Mouse (Mus musculus) hindbrain, embryonic 10.5 days (tissue): ENCODE results near the gene Pde3a. TPM values are rescaled to one million over a fixed set of nuclear protein-coding genes. Genes with fewer than 3 reads are reported as not detected.

Experiments
- DNase-seq: peaks from one replicate; pipeline ENCODE4 v3.0.0-alpha.2; 2017; ENCODE audit warnings: low spot score
- H3K27ac ChIP-seq: fragments of 300-500 bp; sonication (generic); 2 replicates; pipeline ENCODE4 v1.5.1; 2016; ENCODE audit warnings: mild to moderate bottlenecking, moderate library complexity
- H3K27me3 ChIP-seq: fragments of 300-500 bp; sonication (generic); 2 replicates; pipeline ENCODE4 v1.6.1; 2016; ENCODE audit warnings: mild to moderate bottlenecking; ENCODE audit not compliant: poor library complexity, insufficient read depth, severe bottlenecking
- H3K36me3 ChIP-seq: fragments of 300-500 bp; sonication (generic); 2 replicates; pipeline ENCODE4 v1.6.1; 2016; ENCODE audit warnings: mild to moderate bottlenecking, moderate library complexity
- H3K4me1 ChIP-seq: fragments of 300-500 bp; sonication (generic); replicated peaks from 2 replicates; pipeline ENCODE4 v1.6.1; 2016; ENCODE audit warnings: mild to moderate bottlenecking
- H3K4me3 ChIP-seq: fragments of 300-500 bp; sonication (generic); 2 replicates; pipeline ENCODE4 v1.5.1; 2016; ENCODE audit warnings: mild to moderate bottlenecking, moderate library complexity
- H3K9me3 ChIP-seq: fragments of 300-500 bp; sonication (generic); 2 replicates; pipeline ENCODE4 v1.6.1; 2016; ENCODE audit warnings: mild to moderate bottlenecking, moderate library complexity
- WGBS: fragments of 180-500 bp; shearing (Covaris S2); methylation state at CpG from one replicate; pipeline ENCODE4 v1.1.7; 2016; 5-methylcytosine and 5-hydroxymethylcytosine counted together
- polyA plus RNA-seq: library from polyadenylated mRNA; unstranded; fragments of >200 nt; fragmentation: Nextera tagmentation; extraction: Ambion mirVana; gene quantifications from 2 replicates; pipeline ENCODE4 v1.2.1, GENCODE M21; 2016

Pde3a gene
- polyA plus RNA-seq, 1 experiment from 2014 or later: 1.1 TPM

DNA sequence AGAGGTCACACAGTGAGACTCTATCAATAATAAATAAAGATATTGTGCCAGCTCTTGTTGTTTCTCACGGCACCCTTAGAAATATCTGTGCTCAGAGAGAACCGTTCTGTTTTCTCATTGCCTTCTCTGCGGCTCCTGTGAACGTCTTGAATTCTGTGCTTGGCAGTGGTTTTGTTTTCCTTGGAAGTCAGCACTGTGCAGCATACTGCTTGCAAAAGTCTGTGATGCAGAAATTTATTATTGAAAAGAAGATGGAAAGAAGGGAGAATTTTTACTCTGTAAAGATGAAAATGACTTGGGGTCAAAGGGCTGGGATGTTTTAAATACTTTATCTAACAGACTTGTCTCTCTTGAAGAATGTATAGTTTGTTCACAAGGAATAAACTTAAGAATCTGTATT lies 150.3 kb downstream of the Pde3a start:
- Histone ChIP-seq H3K27me3 (no peaks in the 10 kb centered on the region), H3K4me3 (no peak overlapping the region), H3K4me1 (0 out of 2 replicates have a peak, but pooled peaks cover 6% of the 10 kb centered on the region), H3K36me3 (no peaks in the 10 kb centered on the region), H3K9me3 (no peaks in the 10 kb centered on the region), H3K27ac (no peak overlapping the region)
- no peak for DNase-seq
- 58% methylated on average over 4 of the region's 4 CpGs for WGBS

DNA sequence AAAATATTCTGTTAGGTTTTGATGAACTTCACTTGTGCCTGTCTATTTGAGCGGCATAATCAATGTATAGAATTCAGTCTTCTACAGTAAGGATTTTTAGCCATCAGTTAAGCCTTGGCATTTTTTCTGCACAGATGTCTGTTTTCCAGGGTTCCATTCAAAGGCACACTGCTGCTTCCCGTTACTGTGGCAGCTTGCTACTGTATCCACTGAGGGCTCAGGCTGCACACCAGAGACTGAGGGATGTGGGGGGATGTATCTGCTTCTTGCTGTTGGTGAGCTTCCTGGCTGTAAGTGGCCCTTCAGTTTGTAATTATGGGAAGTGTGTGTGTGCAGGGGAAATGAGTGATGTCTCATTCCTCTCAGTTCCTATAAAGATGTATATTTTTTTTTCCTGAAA lies 154.9 kb downstream of the Pde3a start:
- H3K27ac ChIP-seq: no peak overlapping the region
- DNase-seq: no peak
- H3K4me1 ChIP-seq: 0 out of 2 replicates have a peak, but pooled peaks cover 6% of the 10 kb centered on the region
- no peak overlapping the region for H3K4me3 ChIP-seq
- WGBS: 74% methylated on average over 2 of the region's 2 CpGs
- H3K27me3 ChIP-seq: no peaks in the 10 kb centered on the region
- H3K9me3 ChIP-seq: no peaks in the 10 kb centered on the region
- H3K36me3 ChIP-seq: no peaks in the 10 kb centered on the region

DNA sequence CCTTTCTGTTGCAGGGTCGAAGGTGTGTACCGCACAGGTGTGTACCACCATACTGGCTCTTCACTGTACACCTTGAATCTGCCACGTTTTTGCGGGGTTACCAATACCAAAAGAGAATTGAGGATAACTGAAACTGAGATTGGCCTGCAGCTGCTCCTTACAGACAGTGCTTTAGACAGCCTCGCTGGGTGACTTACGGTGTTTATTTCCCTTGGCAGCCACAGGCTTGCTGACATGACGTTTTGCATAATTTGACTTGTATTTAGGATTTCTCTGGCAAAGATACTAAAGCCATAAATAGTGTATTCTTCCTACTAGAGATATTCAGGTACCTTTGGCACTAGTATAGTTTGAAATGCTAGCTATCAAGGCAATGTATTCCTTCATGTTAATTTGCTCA lies 155.6 kb downstream of the Pde3a start:
- Histone ChIP-seq H3K27me3 (no peaks in the 10 kb centered on the region), H3K36me3 (no peaks in the 10 kb centered on the region), H3K27ac (no peak overlapping the region), H3K9me3 (no peaks in the 10 kb centered on the region), H3K4me3 (no peak overlapping the region), H3K4me1 (0 out of 2 replicates have a peak, but pooled peaks cover 1% of the 10 kb centered on the region)
- DNase-seq: no peak
- 83% methylated on average over 7 of the region's 7 CpGs for WGBS

DNA sequence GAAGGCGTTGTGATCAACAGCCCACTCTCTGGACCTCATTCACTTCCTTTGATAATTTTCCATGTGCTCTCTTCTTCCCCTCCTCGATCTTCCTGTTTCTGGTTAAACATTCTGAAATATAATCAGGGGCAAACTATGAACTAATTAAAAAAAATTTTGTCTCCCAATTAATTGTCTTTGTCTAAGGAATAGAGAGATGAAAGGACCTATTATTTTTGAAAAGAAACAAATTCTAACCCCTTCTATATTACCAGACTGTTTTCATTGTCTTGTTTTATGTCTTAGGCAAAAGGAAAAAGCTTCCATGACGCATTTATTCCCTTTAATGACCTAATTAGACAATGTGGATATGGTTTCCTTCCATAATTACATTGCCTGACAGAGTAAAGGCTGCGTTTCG lies 156.4 kb downstream of the Pde3a start:
- Histone ChIP-seq H3K4me1 (no peaks in the 10 kb centered on the region), H3K36me3 (no peaks in the 10 kb centered on the region), H3K9me3 (no peaks in the 10 kb centered on the region), H3K27me3 (no peaks in the 10 kb centered on the region), H3K4me3 (no peak overlapping the region), H3K27ac (no peak overlapping the region)
- WGBS: 78% methylated on average over 5 of the region's 5 CpGs
- DNase-seq: no peak

DNA sequence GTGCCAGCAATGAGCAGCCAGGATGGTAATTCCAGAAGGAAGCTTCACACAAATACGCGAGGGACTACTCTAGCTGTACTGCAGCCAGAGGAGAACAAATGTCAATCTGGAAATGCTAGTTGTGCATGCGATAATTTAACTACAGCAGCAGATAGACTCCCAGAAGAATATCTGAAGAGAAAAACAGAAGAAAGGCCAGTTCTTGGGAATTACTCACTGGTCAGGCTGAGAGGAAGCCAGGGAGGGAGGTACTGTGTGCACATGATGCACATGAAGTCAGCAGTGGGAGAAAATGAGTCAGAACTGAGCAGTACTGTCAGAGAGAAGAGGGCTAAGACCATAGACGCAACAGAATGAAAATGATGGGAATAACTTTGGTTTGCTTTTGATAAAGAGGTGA lies 159.7 kb downstream of the Pde3a start:
- WGBS: 96% methylated on average over 4 of the region's 4 CpGs
- Histone ChIP-seq H3K27ac (no peak overlapping the region), H3K4me3 (no peak overlapping the region), H3K36me3 (no peaks in the 10 kb centered on the region), H3K9me3 (no peaks in the 10 kb centered on the region), H3K27me3 (no peaks in the 10 kb centered on the region), H3K4me1 (no peaks in the 10 kb centered on the region)
- no peak for DNase-seq

DNA sequence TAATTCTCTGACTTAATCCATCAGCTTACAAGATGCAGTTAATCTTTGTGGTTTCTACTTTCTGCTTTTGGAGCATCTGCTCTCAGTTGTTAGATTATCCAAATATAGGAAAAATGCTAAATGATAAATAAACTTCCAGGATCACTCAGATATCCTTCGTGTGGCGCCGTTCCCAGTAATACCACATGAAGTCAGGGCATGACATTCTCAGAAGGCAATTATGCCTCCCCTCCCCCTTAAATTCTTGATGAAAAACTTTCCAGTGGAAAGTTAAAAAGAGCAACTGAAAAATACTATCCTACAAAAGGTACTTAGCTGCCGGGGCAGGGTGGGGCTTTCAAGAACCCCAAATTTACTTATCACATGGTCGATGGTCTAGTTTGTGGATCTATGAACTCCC lies 161.8 kb downstream of the Pde3a start:
- H3K4me1 ChIP-seq: no peaks in the 10 kb centered on the region
- H3K27ac ChIP-seq: no peak overlapping the region
- no peaks in the 10 kb centered on the region for H3K9me3 ChIP-seq
- no peak overlapping the region for H3K4me3 ChIP-seq
- no peaks in the 10 kb centered on the region for H3K36me3 ChIP-seq
- no peaks in the 10 kb centered on the region for H3K27me3 ChIP-seq
- WGBS: 86% methylated on average over 5 of the region's 5 CpGs
- no peak for DNase-seq

DNA sequence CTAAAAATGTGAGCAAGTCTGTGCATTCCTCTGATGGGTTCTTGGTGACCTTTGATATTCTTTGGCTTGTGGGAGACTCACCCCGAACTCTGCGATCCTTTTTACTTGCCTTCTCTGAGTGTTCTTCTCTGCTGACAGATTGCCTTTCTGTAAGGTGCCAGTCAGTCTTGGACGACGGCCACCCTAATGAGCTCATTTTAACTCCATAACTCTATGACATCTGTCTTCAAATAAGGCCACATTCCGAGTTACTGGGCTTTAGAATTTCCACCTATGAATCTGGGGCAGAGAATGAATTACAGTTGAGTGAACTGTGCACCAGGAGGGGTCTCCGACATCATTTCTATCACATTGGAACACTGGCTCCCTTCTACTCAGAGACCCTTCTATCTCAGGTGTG lies 176.0 kb downstream of the Pde3a start:
- Histone ChIP-seq H3K36me3 (no peaks in the 10 kb centered on the region), H3K9me3 (no peaks in the 10 kb centered on the region), H3K4me1 (no peaks in the 10 kb centered on the region), H3K27me3 (no peaks in the 10 kb centered on the region), H3K27ac (no peak overlapping the region), H3K4me3 (no peak overlapping the region)
- WGBS: 90% methylated on average over 6 of the region's 6 CpGs
- no peak for DNase-seq

DNA sequence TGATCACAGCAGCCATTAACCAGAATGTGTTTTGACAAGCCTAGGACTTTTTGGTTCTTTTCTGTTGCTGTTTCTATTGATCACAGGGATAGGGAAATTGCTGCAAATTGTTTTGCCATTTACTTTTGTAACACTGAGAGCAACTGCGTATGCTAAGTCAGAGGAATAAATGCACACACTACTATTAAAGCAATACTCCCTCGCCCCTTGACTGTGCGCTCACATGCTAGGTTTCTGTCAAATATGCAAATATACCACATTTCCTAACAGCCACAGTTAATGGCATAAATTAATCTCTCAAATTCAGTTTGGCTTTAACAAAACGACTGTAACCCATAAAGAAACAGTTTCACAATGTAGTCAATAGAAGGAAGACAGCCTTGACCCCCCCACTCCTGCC lies 179.5 kb downstream of the Pde3a start:
- no peak for DNase-seq
- H3K27me3 ChIP-seq: no peaks in the 10 kb centered on the region
- WGBS: 86% methylated on average over 4 of the region's 4 CpGs

DNA sequence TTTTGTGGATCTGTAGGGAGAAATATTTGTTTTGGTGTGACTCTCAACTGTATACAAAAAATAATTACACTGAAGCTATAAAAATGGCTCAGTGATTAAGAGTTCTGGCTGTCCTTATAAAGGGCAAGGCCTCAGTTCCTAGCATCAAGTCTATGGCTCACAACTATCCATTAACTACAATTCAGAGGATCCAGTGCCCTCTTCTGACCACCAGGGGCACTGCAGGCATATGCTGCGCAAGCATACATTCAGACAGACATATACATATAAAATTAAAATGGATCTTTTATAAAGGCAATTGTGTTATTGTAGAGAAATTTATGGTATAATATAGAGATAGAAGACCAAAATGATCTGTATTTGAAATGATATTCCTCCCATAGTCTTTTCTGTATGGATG lies 181.1 kb downstream of the Pde3a start:
- H3K4me3 ChIP-seq: no peak overlapping the region
- H3K27me3 ChIP-seq: no peaks in the 10 kb centered on the region
- peaks cover 11% of the 10 kb centered on the region for H3K4me1 ChIP-seq
- H3K9me3 ChIP-seq: no peaks in the 10 kb centered on the region
- 89% methylated on average over 1 of the region's 1 CpGs for WGBS
- H3K36me3 ChIP-seq: no peaks in the 10 kb centered on the region
- H3K27ac ChIP-seq: no peak overlapping the region
- no peak for DNase-seq

More for the DNA sequence above, 179.5 kb downstream of the Pde3a start:
- H3K27ac ChIP-seq: no peak overlapping the region
- no peak overlapping the region for H3K4me3 ChIP-seq
- H3K36me3 ChIP-seq: no peaks in the 10 kb centered on the region
- no peaks in the 10 kb centered on the region for H3K4me1 ChIP-seq
- H3K9me3 ChIP-seq: no peaks in the 10 kb centered on the region

DNA sequence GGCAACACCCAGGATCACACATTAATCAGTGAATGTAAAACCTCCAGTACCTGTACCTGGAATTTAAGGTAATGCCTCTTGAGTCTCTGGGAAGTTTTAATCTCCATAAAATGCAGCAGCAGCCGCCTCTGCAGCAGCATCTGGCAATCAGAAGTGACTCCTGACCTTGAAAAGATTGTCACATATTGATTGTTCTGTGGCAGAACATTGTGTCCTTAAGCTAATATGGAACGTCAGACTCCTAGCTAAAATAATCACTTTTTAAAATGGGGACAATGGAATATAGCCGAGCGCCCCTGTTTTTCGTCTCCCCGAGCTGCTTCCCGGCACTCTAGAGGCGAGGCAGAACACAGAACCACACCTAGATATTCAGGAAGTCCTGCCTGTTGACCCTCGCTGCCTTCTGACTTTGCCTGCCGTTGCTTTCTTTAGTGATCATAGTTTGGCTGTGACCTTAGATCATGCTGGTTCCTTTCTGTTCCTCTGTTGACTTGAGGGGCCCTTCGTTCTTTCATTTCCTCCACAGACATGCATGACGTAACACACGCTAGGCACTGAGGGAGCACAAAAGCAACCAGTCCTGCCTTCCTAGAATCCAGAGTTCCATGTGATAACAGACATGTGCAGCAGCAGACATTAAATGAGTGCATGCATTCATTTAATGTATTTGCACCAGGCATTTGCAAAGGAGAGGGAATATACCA lies 183.4 kb downstream of the Pde3a start:
- H3K9me3 ChIP-seq: no peaks in the 10 kb centered on the region
- no peak for DNase-seq
- 90% methylated on average over 13 of the region's 13 CpGs for WGBS
- no peaks in the 10 kb centered on the region for H3K36me3 ChIP-seq
- H3K4me3 ChIP-seq: no peak overlapping the region
- H3K27me3 ChIP-seq: no peaks in the 10 kb centered on the region
- peaks cover 11% of the 10 kb centered on the region for H3K4me1 ChIP-seq
- H3K27ac ChIP-seq: no peak overlapping the region

DNA sequence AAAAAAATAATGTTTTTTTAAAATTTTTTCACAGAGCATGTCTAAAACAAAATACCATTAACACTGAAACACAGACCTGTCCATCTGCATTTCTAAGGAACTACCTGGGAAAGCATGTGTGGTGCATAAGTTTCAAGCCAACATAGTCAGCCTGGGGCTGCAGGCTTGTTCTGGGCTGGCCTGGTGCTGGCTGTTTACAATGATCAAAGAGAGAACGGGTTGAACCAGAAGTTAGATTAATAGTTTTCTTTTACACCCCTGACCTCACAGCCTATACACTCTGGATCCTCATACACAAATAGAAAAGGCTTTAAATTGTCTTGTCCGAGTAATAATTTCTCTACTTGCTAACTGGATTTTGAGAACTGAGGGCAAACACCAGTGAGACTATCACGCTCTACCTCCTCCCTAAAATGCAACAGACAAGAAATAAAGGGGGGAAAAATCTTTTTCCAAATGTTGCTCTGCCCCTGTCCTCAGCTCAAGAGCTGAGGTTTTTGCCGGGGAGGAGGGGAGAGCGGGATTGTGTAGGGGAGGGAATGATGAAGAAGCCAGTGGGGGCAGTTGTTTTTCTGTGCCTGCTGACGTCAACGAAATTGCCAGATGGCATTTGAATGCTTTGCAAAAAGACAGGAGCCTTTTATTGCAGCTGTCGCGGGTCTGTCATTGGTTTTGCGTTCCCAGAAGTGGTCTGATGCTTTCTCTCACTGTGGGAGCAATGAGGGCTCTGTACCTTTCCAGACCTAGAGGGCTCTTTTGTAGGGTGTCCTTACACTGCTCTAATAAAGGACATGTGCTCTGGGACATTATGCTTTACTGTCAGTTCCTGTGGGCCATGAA lies 185.1 kb downstream of the Pde3a start:
- Histone ChIP-seq H3K9me3 (no peaks in the 10 kb centered on the region), H3K27me3 (no peaks in the 10 kb centered on the region), H3K4me3 (no peak overlapping the region), H3K4me1 (peaks cover 11% of the 10 kb centered on the region), H3K27ac (peak overlapping the region; percentile 59; the same call in 1 of the 2 replicates), H3K36me3 (no peaks in the 10 kb centered on the region)
- WGBS: 50% methylated on average over 10 of the region's 10 CpGs
- peak; percentile 33 for DNase-seq

DNA sequence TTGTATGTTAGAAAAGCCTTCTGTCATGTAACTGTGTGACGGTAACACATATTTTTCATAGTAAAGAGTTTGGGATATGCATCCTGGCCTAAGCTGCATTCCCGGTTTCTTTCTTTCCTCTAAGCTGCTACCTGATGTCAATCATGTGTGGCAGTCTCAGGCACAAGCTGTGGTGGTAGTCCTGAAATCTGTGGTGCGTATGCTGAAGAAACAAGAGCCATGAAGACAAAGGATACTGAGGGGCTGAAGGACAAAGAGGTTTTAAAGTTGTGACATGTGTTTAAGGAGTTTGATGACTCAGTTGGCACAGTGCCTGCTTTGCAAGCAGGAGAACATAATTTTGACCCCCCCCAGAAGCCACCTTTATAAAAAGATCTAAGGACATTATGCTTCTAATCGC lies 186.1 kb downstream of the Pde3a start:
- Histone ChIP-seq H3K9me3 (no peaks in the 10 kb centered on the region), H3K36me3 (no peaks in the 10 kb centered on the region), H3K4me3 (no peak overlapping the region), H3K4me1 (peaks cover 11% of the 10 kb centered on the region), H3K27me3 (no peaks in the 10 kb centered on the region), H3K27ac (no peak overlapping the region)
- 78% methylated on average over 4 of the region's 4 CpGs for WGBS
- no peak for DNase-seq

DNA sequence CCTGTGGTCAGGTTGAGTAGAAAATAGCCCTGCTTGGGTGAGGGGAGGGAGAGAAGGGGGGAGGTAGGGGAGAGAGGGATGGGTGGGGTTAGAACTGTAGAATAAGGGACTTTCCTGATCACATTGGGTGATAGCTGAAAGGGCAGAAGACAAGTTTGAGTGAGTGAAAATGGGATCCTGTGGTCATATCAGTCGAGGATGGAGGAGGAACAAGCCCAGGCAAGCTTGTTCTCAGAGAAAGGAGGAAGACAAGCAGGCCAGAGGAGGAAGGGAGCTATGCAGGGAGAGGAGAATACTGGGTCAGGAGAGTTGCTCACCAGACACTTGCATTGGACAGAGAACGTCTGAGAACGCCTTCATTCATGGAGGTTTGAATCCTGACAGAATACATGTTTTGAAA lies 190.9 kb downstream of the Pde3a start:
- 78% methylated on average over 3 of the region's 3 CpGs for WGBS

More for the DNA sequence above, 190.9 kb downstream of the Pde3a start:
- Histone ChIP-seq H3K9me3 (no peaks in the 10 kb centered on the region), H3K4me1 (no peaks in the 10 kb centered on the region), H3K27ac (no peak overlapping the region), H3K27me3 (no peaks in the 10 kb centered on the region), H3K36me3 (no peaks in the 10 kb centered on the region), H3K4me3 (no peak overlapping the region)
- DNase-seq: no peak
